Mouse (Mus musculus) liver, embryonic 15.5 days (tissue): Measurements from ENCODE around the gene Olfr659. TPM values are rescaled to one million over a fixed set of nuclear protein-coding genes. Genes with fewer than 3 reads are reported as not detected.

ENCODE experiments used
- ATAC-seq: fragments of 200-750 bp; cut with Nextera tagmentation; 2 replicates; pipeline ENCODE4 v1.8.0; 2017; ENCODE audit warnings: moderate number of reproducible peaks, mild to moderate bottlenecking, moderate library complexity; ENCODE audit not compliant: insufficient read depth
- H3K27ac ChIP-seq: fragments of 300-500 bp; sonication (generic); replicated peaks from 2 replicates; pipeline ENCODE4 v1.5.1; 2015; ENCODE audit warnings: mild to moderate bottlenecking, inconsistent platforms
- H3K27me3 ChIP-seq: fragments of 300-500 bp; sonication (generic); 2 replicates; pipeline ENCODE4 v1.6.1; 2015; ENCODE audit warnings: mild to moderate bottlenecking, inconsistent platforms
- H3K36me3 ChIP-seq: fragments of 300-500 bp; sonication (generic); replicated peaks from 2 replicates; pipeline ENCODE4 v1.6.1; 2015; ENCODE audit warnings: moderate library complexity, mild to moderate bottlenecking, inconsistent platforms
- H3K4me1 ChIP-seq: fragments of 300-500 bp; sonication (generic); replicated peaks from 2 replicates; pipeline ENCODE4 v1.6.1; 2015; ENCODE audit warnings: inconsistent platforms
- H3K4me2 ChIP-seq: fragments of 300-500 bp; sonication (generic); 2 replicates; pipeline ENCODE4 v1.6.1; 2015; ENCODE audit warnings: moderate library complexity, mild to moderate bottlenecking, inconsistent platforms
- H3K4me3 ChIP-seq: fragments of 300-500 bp; sonication (generic); replicated peaks from 2 replicates; pipeline ENCODE4 v1.5.1; 2015; ENCODE audit warnings: mild to moderate bottlenecking, inconsistent platforms
- H3K9ac ChIP-seq: fragments of 300-500 bp; sonication (generic); 2 replicates; pipeline ENCODE4 v1.6.1; 2015; ENCODE audit warnings: moderate library complexity, mild to moderate bottlenecking, inconsistent platforms
- H3K9me3 ChIP-seq: fragments of 300-500 bp; sonication (generic); replicated peaks from 2 replicates; pipeline ENCODE4 v1.6.1; 2016; ENCODE audit warnings: inconsistent platforms
- WGBS: fragments of 180-500 bp; shearing (Covaris S2); methylation state at CpG from one replicate; pipeline ENCODE4 v1.1.7; 2015; ENCODE audit warnings: mixed read lengths; ENCODE audit not compliant: insufficient replicate concordance; 5-methylcytosine and 5-hydroxymethylcytosine counted together
- polyA plus RNA-seq: library from polyadenylated mRNA; unstranded; fragments of >200 nt; fragmentation: Nextera tagmentation; extraction: Ambion mirVana; gene quantifications from 2 replicates; pipeline ENCODE4 v1.2.1, GENCODE M21; 2015

Gene Olfr659
- not detected in 2 replicates for polyA plus RNA-seq

- H3K27ac ChIP-seq: no peak within 1 kb of the TSS
- WGBS: 63% methylated on average over 3 of the region's 3 CpGs
- no peaks in the 10 kb centered on the region for H3K4me1 ChIP-seq
These were observed at the start of gene Olfr659 for GRCm38 (mm10) chr7:104666453-104666852. Olfr659 (plus strand) TSS chr7:104666753.

GRCm38 (mm10) chr7:104624494-104624893 lies 42.1 kb upstream of the Olfr659 start, which contains the start of gene Olfr657:
Olfr657 (plus strand) TSS chr7:104624794.
- Histone ChIP-seq H3K4me1 (no peaks in the 10 kb centered on the region), H3K27me3 (no peaks in the 10 kb centered on the region), H3K36me3 (no peaks in the 10 kb centered on the region), H3K27ac (no peak within 1 kb of the TSS), H3K4me3 (no peak within 1 kb of the TSS), H3K4me2 (no peak within 1 kb of the TSS), H3K9me3 (no peaks in the 10 kb centered on the region), H3K9ac (no peak within 1 kb of the TSS)
- ATAC-seq: no peak

More at GRCm38 (mm10) chr7:104666453-104666852, at the start of gene Olfr659:
- ATAC-seq: no peak
- Histone ChIP-seq H3K9me3 (no peaks in the 10 kb centered on the region), H3K36me3 (no peaks in the 10 kb centered on the region), H3K9ac (no peak within 1 kb of the TSS), H3K4me3 (no peak within 1 kb of the TSS), H3K27me3 (no peaks in the 10 kb centered on the region), H3K4me2 (no peak within 1 kb of the TSS)

- no peak for ATAC-seq
- H3K27me3 ChIP-seq: no peaks in the 10 kb centered on the region
- H3K4me1 ChIP-seq: no peaks in the 10 kb centered on the region
- no peak within 1 kb of the TSS for H3K27ac ChIP-seq
- 16% methylated on average over 22 of the region's 22 CpGs for WGBS
- H3K9ac ChIP-seq: no peak within 1 kb of the TSS
- no peaks in the 10 kb centered on the region for H3K9me3 ChIP-seq
- H3K36me3 ChIP-seq: no peaks in the 10 kb centered on the region
- H3K4me2 ChIP-seq: peak within 1 kb of the TSS; percentile 32
- no peak within 1 kb of the TSS for H3K4me3 ChIP-seq
These were observed 19.6 kb upstream of the Olfr659 start, which contains the start of gene Olfr658 for GRCm38 (mm10) chr7:104646841-104647482. Olfr658 (minus strand) TSS chr7:104647305.

- Histone ChIP-seq H3K4me2 (no peak within 1 kb of the TSS), H3K9me3 (no peaks in the 10 kb centered on the region), H3K27ac (no peak within 1 kb of the TSS), H3K4me3 (no peak within 1 kb of the TSS), H3K9ac (no peak within 1 kb of the TSS), H3K4me1 (no peaks in the 10 kb centered on the region), H3K36me3 (no peaks in the 10 kb centered on the region), H3K27me3 (no peaks in the 10 kb centered on the region)
- WGBS: 55% methylated on average over 2 of the region's 2 CpGs
- no peak for ATAC-seq
These were observed 19.6 kb downstream of the Olfr659 start, which contains the start of gene Olfr661 for GRCm38 (mm10) chr7:104686201-104686600. Olfr661 (plus strand) TSS chr7:104686501.

Other genes with a start within 250 kb of the Olfr659 start
- gene Trim30a, start 201.6 kb upstream of the Olfr659 start, polyA plus RNA-seq: 2.4 and 2.8 TPM in 2 replicates
- gene Trim30d, start 158.9 kb upstream of the Olfr659 start, polyA plus RNA-seq: 0.86 and 1.0 TPM in 2 replicates
- not detected in 2 replicates for gene Olfr651, start 116.6 kb upstream of the Olfr659 start, polyA plus RNA-seq
- not detected in 2 replicates for gene Olfr652, start 105.9 kb upstream of the Olfr659 start, polyA plus RNA-seq
- not detected in 2 replicates for gene Olfr653, start 89.4 kb upstream of the Olfr659 start, polyA plus RNA-seq
- not detected in 2 replicates for gene Olfr654, start 79.7 kb upstream of the Olfr659 start, polyA plus RNA-seq
- not detected in 2 replicates for gene Olfr655, start 65.0 kb upstream of the Olfr659 start, polyA plus RNA-seq
- gene Olfr656, start 52.8 kb upstream of the Olfr659 start, polyA plus RNA-seq: not detected in 2 replicates
- gene Olfr657, start 42.0 kb upstream of the Olfr659 start, polyA plus RNA-seq: not detected in 2 replicates
- gene Olfr658, start 19.4 kb upstream of the Olfr659 start, polyA plus RNA-seq: not detected in 2 replicates
- gene Olfr661, start 19.7 kb downstream of the Olfr659 start, polyA plus RNA-seq: not detected in 2 replicates
- gene Usp17le, start 110.7 kb downstream of the Olfr659 start, polyA plus RNA-seq: not detected in 2 replicates
- not detected in 2 replicates for gene Usp17lb, start 175.8 kb downstream of the Olfr659 start, polyA plus RNA-seq
- not detected in 2 replicates for gene Usp17la, start 190.3 kb downstream of the Olfr659 start, polyA plus RNA-seq
- not detected in 2 replicates for gene Olfr665, start 211.3 kb downstream of the Olfr659 start, polyA plus RNA-seq
- not detected in 2 replicates for gene Olfr666, start 229.2 kb downstream of the Olfr659 start, polyA plus RNA-seq